Mouse (Mus musculus): Measurements from ENCODE around the gene Wfdc9. TPM values are rescaled to one million over a fixed set of nuclear protein-coding genes. Genes with fewer than 3 reads are reported as not detected.
A peak's percentile ranks its signal among the peaks of the same experiment; 100 is the strongest.

Gene Wfdc9
- total RNA-seq, 1 experiment = not detected

GRCm38 (mm10) chr2:164670938-164671337 is 14.6 kb upstream of the Wfdc9 start:
- Histone ChIP-seq H3K4me3 (ENCODE audit: insufficient read depth in 1 of 2, low read depth in 1 of 2, low read length in 2 of 2, poor library complexity in 1 of 2, severe bottlenecking in 1 of 2) (no peak overlapping the region), H3K9me3 (ENCODE audit: control insufficient read depth, insufficient read depth, low read depth, low read length) (no peaks in the 10 kb centered on the region), H3K4me1 (ENCODE audit: control insufficient read depth in 2 of 2, insufficient read depth in 2 of 2, low read length in 2 of 2, poor library complexity in 1 of 2) (no peaks in the 10 kb centered on the region), H3K9ac (ENCODE audit: insufficient read depth, low read depth, low read length, poor library complexity, severe bottlenecking) (no peak overlapping the region), H3K36me3 (ENCODE audit: control insufficient read depth, insufficient read depth, low read length, poor library complexity, severe bottlenecking) (no peaks in the 10 kb centered on the region), H3K27ac (ENCODE audit: insufficient read depth, low read depth, low read length, poor library complexity, severe bottlenecking) (no peak overlapping the region)
- DNase-seq (ENCODE audit: low read depth, low spot score) = no peak
- no peak for TF ChIP-seq CHD2 (IDR thresholded peaks at IDR 0.05; ENCODE audit: low read depth, low read length)
- TF ChIP-seq ZNF384 (IDR thresholded peaks at IDR 0.05; ENCODE audit: low read depth, low read length) = no peak
- TF ChIP-seq ZC3H11A (IDR thresholded peaks at IDR 0.05; ENCODE audit: borderline replicate concordance, low read depth, low read length) = no peak
- TF ChIP-seq HCFC1 (IDR thresholded peaks at IDR 0.05; ENCODE audit: borderline replicate concordance, insufficient read depth, low read length) = no peak
- no peak for TF ChIP-seq MAFK (IDR thresholded peaks at IDR 0.05; ENCODE audit: insufficient read depth, low read depth, low read length)
- in situ Hi-C loops (cut with MboI; ENCODE audit: low sequenced_read_pairs in 2 of 2, unreplicated experiment in 2 of 2) = no loop called here

GRCm38 (mm10) chr2:164670261-164670660 is 13.9 kb upstream of the Wfdc9 start:
- Histone ChIP-seq H3K27ac (ENCODE audit: insufficient read depth, low read depth, low read length, poor library complexity, severe bottlenecking) (no peak overlapping the region), H3K36me3 (ENCODE audit: control insufficient read depth, insufficient read depth, low read length, poor library complexity, severe bottlenecking) (no peaks in the 10 kb centered on the region), H3K4me1 (ENCODE audit: control insufficient read depth in 2 of 2, insufficient read depth in 2 of 2, low read length in 2 of 2, poor library complexity in 1 of 2) (no peaks in the 10 kb centered on the region), H3K4me3 (ENCODE audit: insufficient read depth in 1 of 2, low read depth in 1 of 2, low read length in 2 of 2, poor library complexity in 1 of 2, severe bottlenecking in 1 of 2) (no peak overlapping the region), H3K9me3 (ENCODE audit: control insufficient read depth, insufficient read depth, low read depth, low read length) (no peaks in the 10 kb centered on the region), H3K9ac (ENCODE audit: insufficient read depth, low read depth, low read length, poor library complexity, severe bottlenecking) (no peak overlapping the region)
- TF ChIP-seq HCFC1 (IDR thresholded peaks at IDR 0.05; ENCODE audit: borderline replicate concordance, insufficient read depth, low read length) = no peak
- no peak for TF ChIP-seq ZNF384 (IDR thresholded peaks at IDR 0.05; ENCODE audit: low read depth, low read length)
- TF ChIP-seq MAFK (IDR thresholded peaks at IDR 0.05; ENCODE audit: insufficient read depth, low read depth, low read length) = no peak
- no peak for TF ChIP-seq ZC3H11A (IDR thresholded peaks at IDR 0.05; ENCODE audit: borderline replicate concordance, low read depth, low read length)
- no peak for TF ChIP-seq CHD2 (IDR thresholded peaks at IDR 0.05; ENCODE audit: low read depth, low read length)
- in situ Hi-C loops (cut with MboI; ENCODE audit: low sequenced_read_pairs in 2 of 2, unreplicated experiment in 2 of 2) = no loop called here
- DNase-seq (ENCODE audit: low read depth, low spot score) = no peak

GRCm38 (mm10) chr2:164664851-164665250 is 8.5 kb upstream of the Wfdc9 start:
- Histone ChIP-seq H3K9ac (ENCODE audit: insufficient read depth, low read depth, low read length, poor library complexity, severe bottlenecking) (no peak overlapping the region), H3K4me1 (ENCODE audit: control insufficient read depth in 2 of 2, insufficient read depth in 2 of 2, low read length in 2 of 2, poor library complexity in 1 of 2) (no peaks in the 10 kb centered on the region), H3K27ac (ENCODE audit: insufficient read depth, low read depth, low read length, poor library complexity, severe bottlenecking) (no peak overlapping the region), H3K36me3 (ENCODE audit: control insufficient read depth, insufficient read depth, low read length, poor library complexity, severe bottlenecking) (no peaks in the 10 kb centered on the region), H3K4me3 (ENCODE audit: insufficient read depth in 1 of 2, low read depth in 1 of 2, low read length in 2 of 2, poor library complexity in 1 of 2, severe bottlenecking in 1 of 2) (no peak overlapping the region), H3K9me3 (ENCODE audit: control insufficient read depth, insufficient read depth, low read depth, low read length) (no peaks in the 10 kb centered on the region)
- DNase-seq (ENCODE audit: low read depth, low spot score) = no peak
- in situ Hi-C loops (cut with MboI; ENCODE audit: low sequenced_read_pairs in 2 of 2, unreplicated experiment in 2 of 2) = no loop called here
- no peak for TF ChIP-seq CHD2 (IDR thresholded peaks at IDR 0.05; ENCODE audit: low read depth, low read length)
- no peak for TF ChIP-seq ZC3H11A (IDR thresholded peaks at IDR 0.05; ENCODE audit: borderline replicate concordance, low read depth, low read length)
- TF ChIP-seq ZNF384 (IDR thresholded peaks at IDR 0.05; ENCODE audit: low read depth, low read length) = no peak
- TF ChIP-seq HCFC1 (IDR thresholded peaks at IDR 0.05; ENCODE audit: borderline replicate concordance, insufficient read depth, low read length) = no peak
- TF ChIP-seq MAFK (IDR thresholded peaks at IDR 0.05; ENCODE audit: insufficient read depth, low read depth, low read length) = no peak

GRCm38 (mm10) chr2:164655858-164656257 is 525 bp downstream of the Wfdc9 start, which contains the start of gene Wfdc10:
TSS of gene Wfdc10 (plus strand) at chr2:164656046.
- H3K9me3 ChIP-seq (ENCODE audit: control insufficient read depth, insufficient read depth, low read depth, low read length) = no peaks in the 10 kb centered on the region
- H3K27ac ChIP-seq (ENCODE audit: insufficient read depth, low read depth, low read length, poor library complexity, severe bottlenecking) = no peak within 1 kb of the TSS
- peak within 1 kb of the TSS in 1 of 2 experiments; percentile 48; a peak in 2 of 4 replicates for H3K4me3 ChIP-seq (ENCODE audit: insufficient read depth in 1 of 2, low read depth in 1 of 2, low read length in 2 of 2, poor library complexity in 1 of 2, severe bottlenecking in 1 of 2)
- H3K36me3 ChIP-seq (ENCODE audit: control insufficient read depth, insufficient read depth, low read length, poor library complexity, severe bottlenecking) = no peaks in the 10 kb centered on the region
- no peak for TF ChIP-seq HCFC1 (IDR thresholded peaks at IDR 0.05; ENCODE audit: borderline replicate concordance, insufficient read depth, low read length)
- no peak for TF ChIP-seq ZNF384 (IDR thresholded peaks at IDR 0.05; ENCODE audit: low read depth, low read length)
- TF ChIP-seq MAFK (IDR thresholded peaks at IDR 0.05; ENCODE audit: insufficient read depth, low read depth, low read length) = no peak
- no peak for TF ChIP-seq ZC3H11A (IDR thresholded peaks at IDR 0.05; ENCODE audit: borderline replicate concordance, low read depth, low read length)
- TF ChIP-seq CHD2 (IDR thresholded peaks at IDR 0.05; ENCODE audit: low read depth, low read length) = no peak
- DNase-seq (ENCODE audit: low read depth, low spot score) = peak; percentile 48
- H3K4me1 ChIP-seq (ENCODE audit: control insufficient read depth in 2 of 2, insufficient read depth in 2 of 2, low read length in 2 of 2, poor library complexity in 1 of 2) = no peaks in the 10 kb centered on the region
- H3K9ac ChIP-seq (ENCODE audit: insufficient read depth, low read depth, low read length, poor library complexity, severe bottlenecking) = no peak within 1 kb of the TSS
- in situ Hi-C loops (cut with MboI; ENCODE audit: low sequenced_read_pairs in 2 of 2, unreplicated experiment in 2 of 2) = no loop called here

Data from ES-E14 (cell line).